ENCODE assay signal across 8 mouse cellular contexts in genomic region chr3:121915191-121915590, GRCm38 (mm10). TPM values are rescaled to one million over a fixed set of nuclear protein-coding genes. Genes with fewer than 3 reads are reported as not detected.
DNase-seq lines count a peak whose midpoint lies in the region; ATAC-seq and TF ChIP-seq lines count a peak whose summit lies in the region.

No protein-coding gene starts in this region.

- no peak for TF ChIP-seq CTCF in small intestine, adult 2 months (IDR thresholded peaks at IDR 0.05; ENCODE audit: extremely low read depth, insufficient read length, insufficient replicate concordance, low read depth, low read length)

- TF ChIP-seq POLR2A in small intestine, adult 2 months (IDR thresholded peaks at IDR 0.05; ENCODE audit: low read depth, low read length): no peak

- DNase-seq in liver: no peak
- no peak for DNase-seq in heart, embryonic 10.5 days (ENCODE audit: low spot score)
- peak; percentile 72 for DNase-seq in kidney, adult 9 months
- DNase-seq in cerebellum, adult 9-11 months: no peak
- no peak for DNase-seq in cerebellum, postnatal 14 days

- WGBS in liver, embryonic 15.5 days (ENCODE audit: insufficient replicate concordance): 53% methylated on average over 6 of the region's 6 CpGs
- WGBS in heart, embryonic 10.5 days: 72% methylated on average over 6 of the region's 6 CpGs
- WGBS in small intestine, adult 2 months: 74% methylated on average over 6 of the region's 6 CpGs

- no peaks in the 10 kb centered on the region for H3K27me3 ChIP-seq in liver, embryonic 15.5 days
- H3K27me3 ChIP-seq in heart, embryonic 10.5 days (ENCODE audit: insufficient read depth, poor library complexity, severe bottlenecking): no peaks in the 10 kb centered on the region
- H3K27me3 ChIP-seq in small intestine, adult 2 months (ENCODE audit: control insufficient read depth, insufficient read depth, low read length): no peaks in the 10 kb centered on the region

- H3K9ac ChIP-seq in liver, embryonic 15.5 days: no peak overlapping the region

- peaks cover 16% of the 10 kb centered on the region for H3K4me1 ChIP-seq in liver, embryonic 15.5 days (replicated peaks)
- peaks cover 20% of the 10 kb centered on the region for H3K4me1 ChIP-seq in heart, embryonic 10.5 days
- no peaks in the 10 kb centered on the region for H3K4me1 ChIP-seq in small intestine, adult 2 months (ENCODE audit: control insufficient read depth, insufficient read depth, insufficient read length, low read length)

- no peak for ATAC-seq in liver, embryonic 15.5 days (ENCODE audit: insufficient read depth)
- no peak for ATAC-seq in CD4-positive, CD25-positive, alpha-beta regulatory T cell, adult 4 months

- no peaks in the 10 kb centered on the region for H3K9me3 ChIP-seq in liver, embryonic 15.5 days (replicated peaks)
- H3K9me3 ChIP-seq in heart, embryonic 10.5 days: no peaks in the 10 kb centered on the region

- H3K4me2 ChIP-seq in liver, embryonic 15.5 days: no peak overlapping the region

- 0 out of 2 replicates have a peak overlapping the region, but pooled peaks have one; percentile 20 for H3K27ac ChIP-seq in liver, embryonic 15.5 days (replicated peaks)
- H3K27ac ChIP-seq in heart, embryonic 10.5 days: peak overlapping the region; percentile 69; the same call in 1 of the 2 replicates
- peak overlapping the region; percentile 78 for H3K27ac ChIP-seq in small intestine, adult 2 months (ENCODE audit: insufficient read depth, low read depth, low read length)

- no peaks in the 10 kb centered on the region for H3K36me3 ChIP-seq in liver, embryonic 15.5 days (replicated peaks)
- H3K36me3 ChIP-seq in heart, embryonic 10.5 days: no peaks in the 10 kb centered on the region
- no peaks in the 10 kb centered on the region for H3K36me3 ChIP-seq in small intestine, adult 2 months (ENCODE audit: control insufficient read depth, insufficient read depth, low read length)

- H3K4me3 ChIP-seq in liver, embryonic 15.5 days (replicated peaks): no peak overlapping the region
- H3K4me3 ChIP-seq in heart, embryonic 10.5 days: no peak overlapping the region
- no peak overlapping the region for H3K4me3 ChIP-seq in small intestine, adult 2 months (ENCODE audit: low read depth, low read length)

RNA-seq across cellular contexts. Expression of gene Arhgap29, which starts 37.1 kb away (rescaled TPM):
- 5.4 and 5.5 TPM in 2 replicates for polyA plus RNA-seq in liver, embryonic 15.5 days (2015; fragmentation: Nextera tagmentation; extraction: Ambion mirVana)
- polyA plus RNA-seq in heart, embryonic 10.5 days (2016; fragmentation: Nextera tagmentation; extraction: Ambion mirVana): 68.3 and 92.7 TPM in 2 replicates
- polyA plus RNA-seq in small intestine, adult 2 months (2012; rRNA removed): 3.3 TPM in 2 replicates
- polyA plus RNA-seq in CD4-positive, CD25-positive, alpha-beta regulatory T cell, adult 4 months (2017; shearing (Covaris generic)): under 1 TPM; 0.92 to 0.94 TPM

Comparison
In these comparisons a context has a peak if more than half of its experiments do, and no peak if none do; other contexts are left out.
1. H3K27ac ChIP-seq: peak in every context shown above with its lines; median percentile 78 in small intestine, adult 2 months; 69 in heart, embryonic 10.5 days; 20 in liver, embryonic 15.5 days.
2. RNA of gene Arhgap29, which starts 37.1 kb away (polyA plus RNA-seq): 68.3 to 92.7 TPM in heart, embryonic 10.5 days; 5.4 to 5.5 TPM in liver, embryonic 15.5 days, 3.3 TPM in small intestine, adult 2 months and 0.92 to 0.94 TPM in CD4-positive, CD25-positive, alpha-beta regulatory T cell, adult 4 months; every median in the first group is over 10 times any median in the second.